9 mouse cellular contexts compared by ENCODE assay signal in the genomic region with DNA sequence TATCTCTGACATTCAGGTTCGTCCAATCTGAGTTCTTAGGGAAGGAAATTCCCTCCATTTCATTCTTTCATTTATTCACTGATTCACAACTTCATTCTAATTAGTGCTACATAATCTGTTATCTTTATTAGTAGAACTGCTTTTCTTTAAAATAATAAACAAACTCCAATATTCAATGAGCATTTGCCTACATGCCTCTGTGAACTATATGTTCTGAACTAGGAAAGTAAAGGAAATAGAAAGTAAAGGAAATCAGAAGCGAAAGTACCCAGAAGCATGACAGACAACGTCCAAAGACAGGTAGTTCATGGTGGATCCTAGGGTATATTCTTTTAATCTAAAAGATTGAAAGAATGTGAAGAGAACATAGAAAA. TPM values are rescaled to one million over a fixed set of nuclear protein-coding genes. Genes with fewer than 3 reads are reported as not detected.
DNase-seq lines count a peak whose midpoint lies in the region; ATAC-seq lines count a peak whose summit lies in the region.
"Had no signal": no experiment of that assay in that cellular context is flagged by ENCODE, and none has a peak within 500 bp of the region (broad histone marks: within the 10 kb centered on the region; RNA-seq: fewer than 3 reads in every experiment).

No protein-coding gene starts in this region.

- H3K4me3 ChIP-seq in liver, embryonic 11.5 days (ENCODE audit: low read depth, low read length): no peak overlapping the region; the same call in 1 of the 2 replicates
- H3K4me3 ChIP-seq in forebrain, embryonic 12.5 days (replicated peaks): no peak overlapping the region
- peak overlapping the region; percentile 68; the same call in 1 of the 2 replicates for H3K4me3 ChIP-seq in limb, embryonic 13.5 days
- H3K4me3 ChIP-seq in neural tube, embryonic 14.5 days (ENCODE audit: low read depth, low read length): peak overlapping the region; percentile 55

- 65% methylated on average over 3 of the region's 3 CpGs for WGBS in liver, embryonic 11.5 days
- 64% methylated on average over 3 of the region's 3 CpGs for WGBS in forebrain, embryonic 12.5 days
- WGBS in limb, embryonic 13.5 days: 66% methylated on average over 3 of the region's 3 CpGs
- WGBS in neural tube, embryonic 14.5 days: 65% methylated on average over 3 of the region's 3 CpGs

- no peak for ATAC-seq in liver, embryonic 11.5 days (replicated peaks; ENCODE audit: low FRiP score)
- 0 out of 2 replicates have a peak, but pooled peaks have one; percentile 4 for ATAC-seq in forebrain, embryonic 12.5 days (ENCODE audit: low FRiP score)
- no peak for ATAC-seq in limb, embryonic 13.5 days (ENCODE audit: low FRiP score, low read depth)
- no peak; the same call in 1 of the 2 replicates for ATAC-seq in neural tube, embryonic 14.5 days (ENCODE audit: low read depth)

- no peak for DNase-seq in liver, embryonic 11.5 days (ENCODE audit: low spot score)
- DNase-seq in liver: no peak
- DNase-seq in gastrocnemius, postnatal 10 days: no peak
- DNase-seq in gastrocnemius, postnatal 36 days: no peak
- DNase-seq in kidney, postnatal 36 days: no peak

- H3K9ac ChIP-seq in liver, embryonic 11.5 days (ENCODE audit: low read depth, low read length): no peak overlapping the region
- H3K9ac ChIP-seq in forebrain, embryonic 12.5 days: no peak overlapping the region
- H3K9ac ChIP-seq in limb, embryonic 13.5 days: no peak overlapping the region
- H3K9ac ChIP-seq in neural tube, embryonic 14.5 days (replicated peaks; ENCODE audit: low read depth, low read length): 0 out of 2 replicates have a peak overlapping the region, but pooled peaks have one; percentile 70

- peaks cover 16% of the 10 kb centered on the region for H3K36me3 ChIP-seq in liver, embryonic 11.5 days (ENCODE audit: control insufficient read depth, insufficient read depth, low read length)
- peaks cover 32% of the 10 kb centered on the region for H3K36me3 ChIP-seq in forebrain, embryonic 12.5 days (replicated peaks)
- H3K36me3 ChIP-seq in limb, embryonic 13.5 days: peaks cover 30% of the 10 kb centered on the region
- peaks cover 17% of the 10 kb centered on the region for H3K36me3 ChIP-seq in neural tube, embryonic 14.5 days (ENCODE audit: control insufficient read depth, insufficient read depth, low read length)

- no peaks in the 10 kb centered on the region; the same call in 1 of the 2 replicates for H3K4me1 ChIP-seq in liver, embryonic 11.5 days (replicated peaks; ENCODE audit: control insufficient read depth, insufficient read depth, low read length)
- peaks cover 12% of the 10 kb centered on the region for H3K4me1 ChIP-seq in forebrain, embryonic 12.5 days
- H3K4me1 ChIP-seq in limb, embryonic 13.5 days: peaks cover 10% of the 10 kb centered on the region
- H3K4me1 ChIP-seq in neural tube, embryonic 14.5 days (ENCODE audit: control insufficient read depth, insufficient read depth, low read length): no peaks in the 10 kb centered on the region; the same call in 1 of the 2 replicates

- H3K27ac ChIP-seq in liver, embryonic 11.5 days (ENCODE audit: low read depth, low read length): no peak overlapping the region
- H3K27ac ChIP-seq in forebrain, embryonic 12.5 days: peak overlapping the region; percentile 85
- no peak overlapping the region for H3K27ac ChIP-seq in limb, embryonic 13.5 days
- peak overlapping the region; percentile 64; the same call in 1 of the 2 replicates for H3K27ac ChIP-seq in neural tube, embryonic 14.5 days (ENCODE audit: low read depth, low read length)

- intact Hi-C loops in gastrocnemius, postnatal 36 days (cut with DNase I): loop anchor here (5.0 kb wide), 1 partner anchor 979 kb away; a partner anchor contains a TSS

- H3K9me3 ChIP-seq in liver, embryonic 11.5 days (ENCODE audit: control insufficient read depth, low read length): no peaks in the 10 kb centered on the region
- no peaks in the 10 kb centered on the region for H3K9me3 ChIP-seq in forebrain, embryonic 12.5 days
- no peaks in the 10 kb centered on the region for H3K9me3 ChIP-seq in limb, embryonic 13.5 days
- no peaks in the 10 kb centered on the region for H3K9me3 ChIP-seq in neural tube, embryonic 14.5 days (ENCODE audit: control insufficient read depth, low read length)

- H3K4me2 ChIP-seq in liver, embryonic 11.5 days: peak overlapping the region; percentile 82
- H3K4me2 ChIP-seq in forebrain, embryonic 12.5 days: peak overlapping the region; percentile 69
- H3K4me2 ChIP-seq in limb, embryonic 13.5 days (replicated peaks): peak overlapping the region; percentile 67
- peak overlapping the region; percentile 71; the same call in 1 of the 2 replicates for H3K4me2 ChIP-seq in neural tube, embryonic 14.5 days (ENCODE audit: low read depth, low read length)

- H3K27me3 ChIP-seq in liver, embryonic 11.5 days (replicated peaks; ENCODE audit: control insufficient read depth, insufficient read depth, low read length): no peaks in the 10 kb centered on the region
- H3K27me3 ChIP-seq in forebrain, embryonic 12.5 days: no peaks in the 10 kb centered on the region
- no peaks in the 10 kb centered on the region for H3K27me3 ChIP-seq in limb, embryonic 13.5 days
- H3K27me3 ChIP-seq in neural tube, embryonic 14.5 days (ENCODE audit: control insufficient read depth, insufficient read depth, low read length): no peaks in the 10 kb centered on the region

RNA-seq across cellular contexts. Expression of a gene that starts 0.4 kb away (rescaled TPM):
- polyA plus RNA-seq in liver, embryonic 11.5 days (2014; fragmentation: Nextera tagmentation; extraction: Ambion mirVana): 101 and 103 TPM in 2 replicates
- polyA plus RNA-seq in forebrain, embryonic 12.5 days (2016; fragmentation: Nextera tagmentation; extraction: Ambion mirVana): 126 and 130 TPM in 2 replicates
- polyA plus RNA-seq in limb, embryonic 13.5 days (2015; fragmentation: Nextera tagmentation; extraction: Ambion mirVana): 108 and 123 TPM in 2 replicates
- polyA plus RNA-seq in neural tube, embryonic 14.5 days (2014; fragmentation: Nextera tagmentation; extraction: Ambion mirVana): 63.8 and 73.2 TPM in 2 replicates
- total RNA-seq in gastrocnemius, postnatal 10 days (2021): 10 to 100 TPM in 1 of 2 experiments, 1 to 10 TPM in 1; 9.2 to 13.4 TPM
- 1 to 10 TPM; 1.9 to 2.8 TPM for total RNA-seq in gastrocnemius, postnatal 36 days (2021)

RNA-seq across cellular contexts. Expression of a gene that starts 45.6 kb away (rescaled TPM):
- 0.09 and 0.18 TPM in 2 replicates for polyA plus RNA-seq in liver, embryonic 11.5 days (2014; fragmentation: Nextera tagmentation; extraction: Ambion mirVana)
- polyA plus RNA-seq in forebrain, embryonic 12.5 days (2016; fragmentation: Nextera tagmentation; extraction: Ambion mirVana): 0.10 and 0.21 TPM in 2 replicates
- 0.08 TPM in 1 of 2 replicates, not detected in the other for polyA plus RNA-seq in limb, embryonic 13.5 days (2015; fragmentation: Nextera tagmentation; extraction: Ambion mirVana)
- 0.15 TPM in 1 of 2 replicates, not detected in the other for polyA plus RNA-seq in neural tube, embryonic 14.5 days (2014; fragmentation: Nextera tagmentation; extraction: Ambion mirVana)
- total RNA-seq in gastrocnemius, postnatal 10 days (2021): not detected
- total RNA-seq in gastrocnemius, postnatal 36 days (2021): not detected
- total RNA-seq: layer of hippocampus, postnatal 25 days had no signal

Comparison
In these comparisons a context has a peak if more than half of its experiments do, and no peak if none do; other contexts are left out.
1. H3K27ac ChIP-seq: peak in forebrain, embryonic 12.5 days (single experiment) and neural tube, embryonic 14.5 days (single experiment); none in liver, embryonic 11.5 days (single experiment) and limb, embryonic 13.5 days (single experiment).
2. H3K4me3 ChIP-seq: peak in limb, embryonic 13.5 days (single experiment) and neural tube, embryonic 14.5 days (single experiment); none in liver, embryonic 11.5 days (single experiment) and forebrain, embryonic 12.5 days (single experiment).
3. Peak in every context shown above with its lines, with median percentiles within 50 percentile points of each other: H3K4me2 ChIP-seq.